Mouse (Mus musculus): ENCODE results near the gene Cd44.

DNA sequence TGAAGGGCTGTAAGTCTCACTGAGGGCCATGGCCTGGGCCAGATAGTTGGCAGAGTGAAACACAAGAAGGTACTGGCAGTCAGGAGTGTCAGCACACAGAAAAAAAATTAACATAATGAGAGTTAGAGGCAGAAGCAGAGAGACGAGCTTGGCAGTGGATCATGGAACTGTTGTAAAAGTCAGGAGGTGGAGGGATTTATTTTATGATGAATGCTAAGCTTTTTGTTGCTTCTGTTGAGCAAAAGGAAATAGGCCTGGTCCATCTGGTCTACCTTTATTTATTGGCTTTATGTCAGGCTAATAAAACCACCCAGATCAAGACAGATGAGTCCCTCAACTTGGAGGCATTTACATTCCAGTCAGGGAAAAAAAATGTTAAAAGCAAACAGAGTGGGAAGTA is 31.2 kb upstream of the Cd44 start:
- TF ChIP-seq CTCF (IDR thresholded peaks at IDR 0.05; ENCODE audit: borderline replicate concordance, control insufficient read depth, extremely low read depth, insufficient read depth, low read length, poor library complexity) (no peak), POLR2A (IDR thresholded peaks at IDR 0.05; ENCODE audit: control insufficient read depth, extremely low read depth, insufficient read depth, low read length, poor library complexity) (no peak)

All from thymus, adult 2 months (tissue).